Mouse (Mus musculus) bone marrow macrophage, adult 2 months (primary cell): ENCODE results near the gene Pxk.

Experiments used
- CTCF ChIP-seq: IDR thresholded peaks from 2 replicates; pipeline ENCODE4 v1.5.1; 2012; ENCODE audit warnings: low read depth, mild to moderate bottlenecking, low read length, moderate library complexity
- POLR2A ChIP-seq: IDR thresholded peaks from 2 replicates; pipeline ENCODE4 v1.6.1; 2012; ENCODE audit warnings: mild to moderate bottlenecking, low read depth, low read length, borderline replicate concordance

DNA sequence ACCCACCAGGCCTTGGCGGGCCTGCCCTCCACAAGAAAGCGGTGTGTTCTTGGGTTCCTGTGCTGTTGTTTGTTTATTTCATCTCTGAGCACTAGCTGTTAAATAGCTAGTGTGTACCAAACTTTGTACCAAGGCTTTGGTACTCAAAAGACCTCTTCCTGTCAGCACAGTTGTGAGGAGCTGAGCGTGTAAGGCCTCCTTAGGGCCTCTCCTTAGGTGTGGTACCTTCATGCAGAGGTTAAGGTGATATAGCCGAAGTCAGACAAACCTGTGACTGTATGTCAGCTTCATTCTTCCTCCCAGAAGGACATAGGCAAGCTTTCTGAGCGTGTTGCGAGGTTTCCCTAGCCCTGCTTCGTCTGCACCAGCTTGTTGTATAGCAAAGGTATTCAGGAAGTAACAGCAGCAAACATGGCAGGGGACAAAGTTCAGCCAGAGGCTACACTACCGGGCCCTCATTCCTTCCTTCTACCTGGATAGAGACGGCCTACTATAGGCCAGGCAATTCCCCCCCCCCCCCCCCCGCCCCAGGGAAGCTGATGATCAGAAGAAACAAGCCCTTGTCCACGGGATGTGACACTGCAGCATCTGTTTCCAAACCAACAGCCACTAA, 48.7 kb downstream of the Pxk start:
- TF ChIP-seq CTCF = no peak
- no peak for TF ChIP-seq POLR2A
